Mouse (Mus musculus): ENCODE measurements at regions not wholly inside any gene's neighbourhood (a gene's known extent, or its start where the extent isn't known, plus 50 kb on each side); places are given as distances from the start of the nearest gene placed in this dataset.

GRCm38 (mm10) chr5:42636162-42636823 is 568.5 kb downstream of the Gm16223 start:
- no peak for DNase-seq (ENCODE audit: low read depth, low spot score)

- DNase-seq (ENCODE audit: low read depth, low spot score), result no peak
Measured at GRCm38 (mm10) chr5:42656460-42656859, 576.5 kb upstream of the Cpeb2 start.

- no peak for DNase-seq (ENCODE audit: low read depth, low spot score)
Measured at GRCm38 (mm10) chr5:42659994-42660393, 573.0 kb upstream of the Cpeb2 start.

- DNase-seq (ENCODE audit: low read depth, low spot score), result no peak
Measured at GRCm38 (mm10) chr5:42679617-42680016, 553.4 kb upstream of the Cpeb2 start.

GRCm38 (mm10) chr5:42685356-42686057 is 547.5 kb upstream of the Cpeb2 start:
- DNase-seq (ENCODE audit: low read depth, low spot score), result no peak

GRCm38 (mm10) chr5:42687176-42687575 is 545.8 kb upstream of the Cpeb2 start:
- no peak for DNase-seq (ENCODE audit: low read depth, low spot score)

All from forelimb bud, embryonic 11.5 days (tissue).